Mouse (Mus musculus) stomach, postnatal 0 days (tissue): ENCODE measurements at regions not wholly inside any gene's neighbourhood (a gene's known extent, or its start where the extent isn't known, plus 50 kb on each side); places are given as distances from the start of the nearest gene placed in this dataset.

Experiments used
- CTCF ChIP-seq: IDR thresholded peaks from 2 replicates; pipeline ENCODE4 v1.5.1; 2016; ENCODE audit warnings: antibody characterized with exemption, low read depth, mild to moderate bottlenecking, moderate library complexity
- EP300 ChIP-seq: optimal IDR thresholded peaks from 2 replicates; pipeline ENCODE3; 2016; ENCODE audit warnings: antibody characterized with exemption

DNA sequence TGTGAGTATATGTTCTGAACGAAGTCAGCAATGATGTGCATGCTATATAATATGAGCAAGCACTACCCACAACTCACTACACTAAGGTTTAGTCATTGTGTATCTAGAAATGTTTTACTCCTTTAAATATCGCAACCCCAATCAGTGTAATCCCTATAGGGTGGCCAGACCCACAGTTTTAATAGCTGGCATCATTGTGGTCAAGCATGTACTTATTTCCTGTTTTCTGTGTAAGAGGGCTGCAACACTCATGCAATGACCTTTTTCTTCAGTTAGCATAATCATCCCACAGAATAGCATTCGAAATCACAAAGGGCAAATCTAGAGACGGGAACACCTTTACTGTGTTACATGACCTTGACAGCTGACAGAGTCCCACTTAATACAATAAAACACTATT, 333.3 kb downstream of the Insc start:
- TF ChIP-seq CTCF (no peak), EP300 (no peak)
